13 mouse cellular contexts compared by ENCODE assay signal in genomic region chr4:131205127-131205526, GRCm38 (mm10).
"Had no signal": no experiment of that assay in that cellular context is flagged by ENCODE, and none has a peak within 500 bp of the region (broad histone marks: within the 10 kb centered on the region; RNA-seq: fewer than 3 reads in every experiment).

No protein-coding gene starts in this region.

- DNase-seq: kidney, postnatal 4 days; liver; liver, embryonic 13.5 days; liver, postnatal 0 days; right cerebral cortex, postnatal 14 days; thymus, postnatal 4 days had no signal

- H3K4me2 ChIP-seq: limb, embryonic 12.5 days; liver, embryonic 13.5 days; lung, embryonic 15.5 days; midbrain, embryonic 12.5 days; neural tube, embryonic 13.5 days had no signal

- H3K4me3 ChIP-seq: layer of hippocampus, adult 2 months; limb, embryonic 12.5 days; liver, embryonic 13.5 days; lung, embryonic 15.5 days; midbrain, embryonic 12.5 days; neural tube, embryonic 13.5 days had no signal

- H3K27ac ChIP-seq: layer of hippocampus, adult 2 months; limb, embryonic 12.5 days; liver, embryonic 13.5 days; midbrain, embryonic 12.5 days; neural tube, embryonic 13.5 days; stomach, postnatal 0 days had no signal

- H3K9me3 ChIP-seq: lung, embryonic 15.5 days; midbrain, embryonic 12.5 days; neural tube, embryonic 13.5 days had no signal

- H3K36me3 ChIP-seq: limb, embryonic 12.5 days; liver, embryonic 13.5 days; lung, embryonic 15.5 days; midbrain, embryonic 12.5 days; neural tube, embryonic 13.5 days had no signal

- H3K9ac ChIP-seq: limb, embryonic 12.5 days; liver, embryonic 13.5 days; liver, postnatal 0 days; lung, embryonic 15.5 days; midbrain, embryonic 12.5 days; neural tube, embryonic 13.5 days had no signal

- H3K27me3 ChIP-seq: limb, embryonic 12.5 days; liver, embryonic 13.5 days; lung, embryonic 15.5 days; midbrain, embryonic 12.5 days had no signal

- H3K4me1 ChIP-seq: limb, embryonic 12.5 days; liver, embryonic 13.5 days had no signal

- ATAC-seq: liver, postnatal 0 days; midbrain, embryonic 16.5 days had no signal
